Mouse (Mus musculus) neutrophil, adult 65 days (primary cell): Measurements from ENCODE around the gene Ptges. TPM values are rescaled to one million over a fixed set of nuclear protein-coding genes. Genes with fewer than 3 reads are reported as not detected.

ENCODE experiments used
- total RNA-seq: library from RNA; stranded (reverse); gene quantifications from 2 replicates; pipeline ENCODE4 v1.2.4, GENCODE M21; 2023

Gene Ptges
- 15.4 and 18.4 TPM in 2 replicates for total RNA-seq

DNA sequence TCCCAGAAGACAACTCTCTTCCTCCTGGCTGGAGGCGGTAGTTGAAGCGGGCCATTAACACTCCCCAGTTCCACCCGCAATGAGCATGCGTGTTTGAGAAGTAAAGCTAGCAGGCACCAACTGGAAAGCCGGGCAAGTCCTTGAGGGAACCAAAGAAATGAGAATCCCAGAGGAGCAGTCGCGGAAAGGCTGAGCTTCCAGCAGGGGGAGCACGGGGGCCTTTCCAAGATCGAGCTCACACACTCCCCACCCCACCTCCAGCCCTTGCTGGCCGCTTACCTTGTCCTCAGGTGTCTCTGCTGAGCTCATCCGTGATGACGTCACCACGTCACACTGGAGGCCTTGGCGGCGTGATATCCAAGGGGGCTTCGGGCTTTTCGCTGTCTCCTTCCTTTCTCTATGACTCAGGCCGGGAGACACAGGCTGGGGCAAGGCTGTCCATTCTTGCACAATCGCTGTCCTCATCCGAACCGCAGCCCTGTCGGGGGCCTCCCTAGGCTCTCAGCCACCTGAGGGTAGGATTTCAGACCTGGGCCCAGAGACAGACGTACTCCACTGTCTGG lies at the start of gene Ptges:
TSS of gene Ptges (minus strand) at position 381 of the 563 bp plus-strand sequence.

DNA sequence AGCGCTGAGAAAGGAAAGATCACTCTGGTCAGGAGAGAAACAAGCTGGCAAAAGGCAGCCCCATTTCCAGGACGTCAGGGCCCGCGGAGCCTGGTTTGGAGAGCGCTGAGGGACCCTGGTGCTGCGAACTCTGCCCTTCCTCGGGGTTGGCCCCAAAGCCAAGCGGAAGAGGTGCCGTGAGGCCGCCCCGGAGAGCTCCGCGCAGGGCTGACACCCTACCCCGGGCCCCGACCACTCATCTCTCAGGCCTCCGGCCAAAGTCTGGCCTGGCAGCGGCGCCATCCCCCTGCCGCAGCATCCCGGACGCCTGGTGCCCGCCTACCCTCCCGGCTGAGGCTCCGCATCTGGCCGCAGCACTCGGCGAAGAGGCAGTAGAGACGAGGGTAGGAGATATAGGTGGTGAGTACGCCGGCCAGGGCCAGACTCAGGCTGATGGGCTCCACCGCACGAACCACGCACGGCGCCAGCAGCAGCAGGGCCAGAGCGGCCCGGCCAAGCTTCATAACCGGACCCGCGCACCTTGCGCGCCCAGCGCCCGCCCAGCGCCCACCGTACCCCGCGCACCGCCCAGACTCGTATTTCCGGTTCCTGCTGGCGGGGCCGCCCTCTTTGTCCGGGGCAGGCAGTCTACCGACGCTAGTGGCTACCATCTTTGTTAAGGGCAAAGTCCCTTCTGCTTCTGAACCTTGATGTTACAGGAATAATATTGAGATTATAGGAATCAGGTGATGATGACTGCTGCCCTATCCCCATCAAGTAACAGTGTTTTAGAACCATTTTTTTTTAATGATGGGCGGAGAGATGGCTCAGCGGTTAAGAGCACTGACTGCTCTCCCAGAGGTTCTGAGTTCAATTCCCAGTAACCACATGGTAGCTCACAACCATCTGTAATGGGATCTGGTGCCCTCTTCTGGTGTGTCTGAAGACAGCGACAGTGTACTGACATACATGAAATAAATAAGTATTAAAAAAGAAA lies 38.0 kb upstream of the Ptges start, which contains the start of gene Tor1a:
TSS of gene Tor1a (minus strand) at position 582 of the 976 bp plus-strand sequence.

DNA sequence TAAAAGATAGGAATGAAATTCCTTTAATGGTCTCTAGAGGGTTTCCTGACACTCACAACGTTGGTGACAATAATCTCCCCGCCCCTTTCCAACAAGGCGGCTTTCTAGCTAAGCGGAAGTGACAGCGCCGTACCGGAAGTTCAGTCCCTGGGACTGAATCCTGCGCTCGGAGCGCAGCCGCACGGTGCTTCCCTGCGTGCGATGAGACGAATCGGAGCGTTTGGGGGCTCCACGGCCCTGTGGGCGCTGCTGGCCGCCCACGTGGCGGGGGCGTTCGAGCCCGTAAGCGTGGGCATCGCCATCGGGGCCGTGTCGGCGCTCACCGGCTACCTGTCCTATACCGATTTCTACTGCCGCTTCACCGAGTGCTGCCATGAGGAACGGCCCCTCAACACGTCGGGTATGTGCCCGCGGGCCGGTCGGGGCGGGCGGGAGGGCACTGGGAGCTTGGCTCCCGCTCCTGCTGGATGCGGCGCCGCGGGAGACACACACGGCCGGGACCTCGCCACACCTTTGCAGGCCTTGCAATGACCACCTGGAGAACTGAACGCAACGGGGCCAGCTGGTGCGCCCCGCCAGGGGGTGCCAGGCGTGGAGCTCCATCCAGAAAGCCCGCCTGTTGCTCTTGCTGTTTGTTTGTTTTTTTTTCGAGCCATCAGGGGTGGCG lies 23.3 kb upstream of the Ptges start, which contains the start of gene Tor1b:
TSS of gene Tor1b (plus strand) at position 136 of the 667 bp plus-strand sequence.

Other genes starting within 250 kb of the Ptges start
- gene 1700001O22Rik, start 126.2 kb downstream of the Ptges start, total RNA-seq = not detected in 2 replicates
- gene Ntmt1, start 122.0 kb downstream of the Ptges start, total RNA-seq = 12.7 and 20.2 TPM in 2 replicates
- gene Asb6, start 99.5 kb downstream of the Ptges start, total RNA-seq = 29.9 and 32.2 TPM in 2 replicates
- gene Prrx2, start 94.9 kb downstream of the Ptges start, total RNA-seq = not detected in 2 replicates
- 30.1 and 48.0 TPM in 2 replicates for gene Tor1b, start 23.1 kb upstream of the Ptges start, total RNA-seq
- 84.2 and 110 TPM in 2 replicates for gene Tor1a, start 38.1 kb upstream of the Ptges start, total RNA-seq
- 80.2 and 80.8 TPM in 2 replicates for gene BC005624, start 52.3 kb upstream of the Ptges start, total RNA-seq
- gene Usp20, start 52.4 kb upstream of the Ptges start, total RNA-seq = 4.5 and 8.2 TPM in 2 replicates
- gene Fnbp1, start 212.1 kb upstream of the Ptges start, total RNA-seq = 118 and 132 TPM in 2 replicates
- gene Gpr107, start 222.5 kb upstream of the Ptges start, total RNA-seq = 53.8 and 66.4 TPM in 2 replicates